Mouse (Mus musculus): ENCODE measurements around the gene Dusp2. TPM values are rescaled to one million over a fixed set of nuclear protein-coding genes. Genes with fewer than 3 reads are reported as not detected.
"Not testable (repeated sequence)": the region's sequence is repeated elsewhere in the genome, so short reads cannot be mapped to it uniquely, and the experiment has no call there.

Gene Dusp2
- polyA plus RNA-seq (2014; fragmentation: Nextera tagmentation; extraction: Ambion mirVana): 4.9 and 5.5 TPM in 2 replicates

- peak within 1 kb of the TSS; percentile 49 for H3K4me3 ChIP-seq (ENCODE audit: low read depth, low read length)
- DNase-seq (ENCODE audit: low spot score): peak; percentile 62
- no peaks in the 10 kb centered on the region for H3K9me3 ChIP-seq (ENCODE audit: control insufficient read depth, low read length)
- peaks cover 29% of the 10 kb centered on the region for H3K27me3 ChIP-seq (ENCODE audit: control insufficient read depth, insufficient read depth, low read length)
- no peaks in the 10 kb centered on the region for H3K36me3 ChIP-seq (ENCODE audit: control insufficient read depth, insufficient read depth, low read length)
- H3K27ac ChIP-seq (ENCODE audit: low read depth, low read length): no peak within 1 kb of the TSS
- H3K9ac ChIP-seq (ENCODE audit: low read depth, low read length): peak within 1 kb of the TSS; percentile 53; the same call in 1 of the 2 replicates
- peak within 1 kb of the TSS; percentile 90 for H3K4me2 ChIP-seq (replicated peaks; ENCODE audit: low read depth, low read length)
- no peaks in the 10 kb centered on the region for H3K4me1 ChIP-seq (replicated peaks; ENCODE audit: control insufficient read depth, insufficient read depth, low read length)
- 0% methylated on average over 67 of the region's 76 CpGs for WGBS
- peak; percentile 67 for ATAC-seq (ENCODE audit: low FRiP score)
Observed at GRCm38 (mm10) chr2:127335767-127336496, at the start of gene Dusp2. TSS of gene Dusp2 (plus strand) at chr2:127336159.

GRCm38 (mm10) chr2:127292250-127292649 lies 43.7 kb upstream of the Dusp2 start:
- no peak for ATAC-seq (ENCODE audit: low FRiP score)
- Histone ChIP-seq H3K36me3 (ENCODE audit: control insufficient read depth, insufficient read depth, low read length) (peaks cover 6% of the 10 kb centered on the region; the same call in 1 of the 2 replicates), H3K4me2 (replicated peaks; ENCODE audit: low read depth, low read length) (no peak overlapping the region), H3K27me3 (ENCODE audit: control insufficient read depth, insufficient read depth, low read length) (no peaks in the 10 kb centered on the region), H3K4me1 (replicated peaks; ENCODE audit: control insufficient read depth, insufficient read depth, low read length) (no peaks in the 10 kb centered on the region), H3K9me3 (ENCODE audit: control insufficient read depth, low read length) (no peaks in the 10 kb centered on the region), H3K4me3 (ENCODE audit: low read depth, low read length) (no peak overlapping the region), H3K27ac (ENCODE audit: low read depth, low read length) (no peak overlapping the region), H3K9ac (ENCODE audit: low read depth, low read length) (no peak overlapping the region)
- DNase-seq (ENCODE audit: low spot score): no peak
- WGBS: 92% methylated on average over 4 of the region's 4 CpGs

- ATAC-seq (ENCODE audit: low FRiP score) (no peak), DNase-seq (ENCODE audit: low spot score) (no peak)
- H3K9me3 ChIP-seq (ENCODE audit: control insufficient read depth, low read length): no peaks in the 10 kb centered on the region
- H3K4me1 ChIP-seq (replicated peaks; ENCODE audit: control insufficient read depth, insufficient read depth, low read length): no peaks in the 10 kb centered on the region
- no peaks in the 10 kb centered on the region for H3K27me3 ChIP-seq (ENCODE audit: control insufficient read depth, insufficient read depth, low read length)
- H3K9ac ChIP-seq (ENCODE audit: low read depth, low read length): no peak overlapping the region
- no peak overlapping the region for H3K27ac ChIP-seq (ENCODE audit: low read depth, low read length)
- peaks cover 5% of the 10 kb centered on the region; the same call in 1 of the 2 replicates for H3K36me3 ChIP-seq (ENCODE audit: control insufficient read depth, insufficient read depth, low read length)
- WGBS: 93% methylated on average over 7 of the region's 7 CpGs
- no peak overlapping the region for H3K4me2 ChIP-seq (replicated peaks; ENCODE audit: low read depth, low read length)
- no peak overlapping the region for H3K4me3 ChIP-seq (ENCODE audit: low read depth, low read length)
Observed at GRCm38 (mm10) chr2:127297001-127297805, 38.8 kb upstream of the Dusp2 start.

- no peak overlapping the region for H3K27ac ChIP-seq (ENCODE audit: low read depth, low read length)
- no peaks in the 10 kb centered on the region for H3K9me3 ChIP-seq (ENCODE audit: control insufficient read depth, low read length)
- peaks cover 5% of the 10 kb centered on the region; the same call in 1 of the 2 replicates for H3K36me3 ChIP-seq (ENCODE audit: control insufficient read depth, insufficient read depth, low read length)
- no peak overlapping the region for H3K4me3 ChIP-seq (ENCODE audit: low read depth, low read length)
- H3K27me3 ChIP-seq (ENCODE audit: control insufficient read depth, insufficient read depth, low read length): no peaks in the 10 kb centered on the region
- ATAC-seq (ENCODE audit: low FRiP score) (no peak), DNase-seq (ENCODE audit: low spot score) (no peak)
- no peaks in the 10 kb centered on the region for H3K4me1 ChIP-seq (replicated peaks; ENCODE audit: control insufficient read depth, insufficient read depth, low read length)
- no peak overlapping the region for H3K4me2 ChIP-seq (replicated peaks; ENCODE audit: low read depth, low read length)
- H3K9ac ChIP-seq (ENCODE audit: low read depth, low read length): no peak overlapping the region
- 93% methylated on average over 1 of the region's 1 CpGs for WGBS
Observed at GRCm38 (mm10) chr2:127298056-127298455, 37.9 kb upstream of the Dusp2 start.

GRCm38 (mm10) chr2:127300701-127301100 lies 35.3 kb upstream of the Dusp2 start:
- Histone ChIP-seq H3K4me2 (replicated peaks; ENCODE audit: low read depth, low read length) (no peak overlapping the region), H3K27me3 (ENCODE audit: control insufficient read depth, insufficient read depth, low read length) (no peaks in the 10 kb centered on the region), H3K9me3 (ENCODE audit: control insufficient read depth, low read length) (no peaks in the 10 kb centered on the region), H3K4me3 (ENCODE audit: low read depth, low read length) (no peak overlapping the region), H3K27ac (ENCODE audit: low read depth, low read length) (no peak overlapping the region), H3K4me1 (replicated peaks; ENCODE audit: control insufficient read depth, insufficient read depth, low read length) (no peaks in the 10 kb centered on the region), H3K9ac (ENCODE audit: low read depth, low read length) (no peak overlapping the region), H3K36me3 (ENCODE audit: control insufficient read depth, insufficient read depth, low read length) (peaks cover 5% of the 10 kb centered on the region; the same call in 1 of the 2 replicates)
- ATAC-seq (ENCODE audit: low FRiP score) (no peak), DNase-seq (ENCODE audit: low spot score) (no peak)
- WGBS: 87% methylated on average over 3 of the region's 3 CpGs

- no peak overlapping the region for H3K4me3 ChIP-seq (ENCODE audit: low read depth, low read length)
- WGBS: 98% methylated on average over 3 of the region's 3 CpGs
- H3K36me3 ChIP-seq (ENCODE audit: control insufficient read depth, insufficient read depth, low read length): peaks cover 5% of the 10 kb centered on the region; the same call in 1 of the 2 replicates
- ATAC-seq (ENCODE audit: low FRiP score) (no peak), DNase-seq (ENCODE audit: low spot score) (no peak)
- H3K27me3 ChIP-seq (ENCODE audit: control insufficient read depth, insufficient read depth, low read length): no peaks in the 10 kb centered on the region
- H3K4me1 ChIP-seq (replicated peaks; ENCODE audit: control insufficient read depth, insufficient read depth, low read length): no peaks in the 10 kb centered on the region
- H3K9ac ChIP-seq (ENCODE audit: low read depth, low read length): no peak overlapping the region
- H3K27ac ChIP-seq (ENCODE audit: low read depth, low read length): no peak overlapping the region
- H3K4me2 ChIP-seq (replicated peaks; ENCODE audit: low read depth, low read length): no peak overlapping the region
- H3K9me3 ChIP-seq (ENCODE audit: control insufficient read depth, low read length): no peaks in the 10 kb centered on the region
Observed at GRCm38 (mm10) chr2:127301883-127302282, 34.1 kb upstream of the Dusp2 start.

GRCm38 (mm10) chr2:127304192-127304591 lies 31.8 kb upstream of the Dusp2 start:
- H3K9me3 ChIP-seq (ENCODE audit: control insufficient read depth, low read length); H3K4me1 ChIP-seq (replicated peaks; ENCODE audit: control insufficient read depth, insufficient read depth, low read length); H3K27ac ChIP-seq (ENCODE audit: low read depth, low read length); H3K9ac ChIP-seq (ENCODE audit: low read depth, low read length); ATAC-seq (ENCODE audit: low FRiP score); H3K27me3 ChIP-seq (ENCODE audit: control insufficient read depth, insufficient read depth, low read length); H3K36me3 ChIP-seq (ENCODE audit: control insufficient read depth, insufficient read depth, low read length); H3K4me3 ChIP-seq (ENCODE audit: low read depth, low read length); DNase-seq (ENCODE audit: low spot score); H3K4me2 ChIP-seq (replicated peaks; ENCODE audit: low read depth, low read length): not testable (repeated sequence)
- WGBS: 98% methylated on average over 4 of the region's 4 CpGs

- no peak overlapping the region for H3K4me3 ChIP-seq (ENCODE audit: low read depth, low read length)
- DNase-seq (ENCODE audit: low spot score) (no peak), ATAC-seq (ENCODE audit: low FRiP score) (no peak)
- H3K27ac ChIP-seq (ENCODE audit: low read depth, low read length): no peak overlapping the region
- no peaks in the 10 kb centered on the region for H3K4me1 ChIP-seq (replicated peaks; ENCODE audit: control insufficient read depth, insufficient read depth, low read length)
- no peaks in the 10 kb centered on the region for H3K9me3 ChIP-seq (ENCODE audit: control insufficient read depth, low read length)
- 87% methylated on average over 3 of the region's 3 CpGs for WGBS
- no peak overlapping the region for H3K4me2 ChIP-seq (replicated peaks; ENCODE audit: low read depth, low read length)
- no peaks in the 10 kb centered on the region for H3K27me3 ChIP-seq (ENCODE audit: control insufficient read depth, insufficient read depth, low read length)
- H3K36me3 ChIP-seq (ENCODE audit: control insufficient read depth, insufficient read depth, low read length): no peaks in the 10 kb centered on the region
- H3K9ac ChIP-seq (ENCODE audit: low read depth, low read length): no peak overlapping the region
Observed at GRCm38 (mm10) chr2:127304609-127305210, 31.2 kb upstream of the Dusp2 start.

All from hindbrain, embryonic 11.5 days (tissue).